Mouse (Mus musculus): ENCODE results near the gene Adamts13. TPM values are rescaled to one million over a fixed set of nuclear protein-coding genes. Genes with fewer than 3 reads are reported as not detected.

Adamts13 gene
- polyA plus RNA-seq, 1 experiment from 2014 or later = not detected

DNA sequence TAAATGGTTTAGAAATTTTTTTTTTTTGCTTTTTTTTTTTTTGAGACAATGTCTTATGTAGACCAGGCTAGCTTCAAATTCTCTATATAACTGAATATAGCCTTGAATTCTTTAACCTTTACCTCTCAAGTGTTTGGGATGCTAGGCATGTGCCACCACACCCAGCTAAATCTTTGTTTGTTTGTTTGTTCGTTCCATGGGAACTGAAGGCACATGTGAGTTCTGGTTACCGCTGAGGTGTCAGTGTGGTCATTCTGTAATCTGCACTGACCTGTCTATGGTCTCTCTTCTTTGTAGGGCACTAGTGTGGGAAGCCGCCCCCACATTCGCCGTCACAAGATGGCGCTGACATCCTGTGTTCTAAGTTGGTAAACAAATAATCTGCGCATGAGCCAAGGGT, 24.8 kb downstream of the Adamts13 start:
- no peak for ATAC-seq
- H3K9ac ChIP-seq (ENCODE audit: low read depth, low read length) = no peak overlapping the region
- H3K36me3 ChIP-seq (ENCODE audit: control insufficient read depth, insufficient read depth, low read length) = no peaks in the 10 kb centered on the region
- H3K4me3 ChIP-seq (ENCODE audit: low read length) = no peak overlapping the region
- H3K9me3 ChIP-seq (ENCODE audit: control insufficient read depth, low read length) = no peaks in the 10 kb centered on the region
- no peaks in the 10 kb centered on the region for H3K4me1 ChIP-seq (ENCODE audit: control insufficient read depth, insufficient read depth, low read depth, low read length)
- H3K27ac ChIP-seq (ENCODE audit: low read depth, low read length) = no peak overlapping the region
- no peaks in the 10 kb centered on the region for H3K27me3 ChIP-seq (replicated peaks; ENCODE audit: control insufficient read depth, insufficient read depth, low read length)
- 97% methylated on average over 6 of the region's 7 CpGs for WGBS
- no peak overlapping the region for H3K4me2 ChIP-seq (ENCODE audit: low read length)

- Histone ChIP-seq H3K27ac (ENCODE audit: low read depth, low read length) (no peak overlapping the region), H3K4me2 (ENCODE audit: low read length) (no peak overlapping the region), H3K4me3 (ENCODE audit: low read length) (no peak overlapping the region), H3K27me3 (replicated peaks; ENCODE audit: control insufficient read depth, insufficient read depth, low read length) (no peaks in the 10 kb centered on the region), H3K36me3 (ENCODE audit: control insufficient read depth, insufficient read depth, low read length) (no peaks in the 10 kb centered on the region), H3K9me3 (ENCODE audit: control insufficient read depth, low read length) (no peaks in the 10 kb centered on the region), H3K9ac (ENCODE audit: low read depth, low read length) (no peak overlapping the region), H3K4me1 (ENCODE audit: control insufficient read depth, insufficient read depth, low read depth, low read length) (peaks cover 16% of the 10 kb centered on the region)
- no peak for ATAC-seq
- 63% methylated on average over 4 of the region's 4 CpGs for WGBS
Measured at GRCm38 (mm10) chr2:27006255-27006654, 33.0 kb downstream of the Adamts13 start.

- no peaks in the 10 kb centered on the region for H3K36me3 ChIP-seq (ENCODE audit: control insufficient read depth, insufficient read depth, low read length)
- no peak overlapping the region for H3K27ac ChIP-seq (ENCODE audit: low read depth, low read length)
- no peaks in the 10 kb centered on the region for H3K9me3 ChIP-seq (ENCODE audit: control insufficient read depth, low read length)
- H3K9ac ChIP-seq (ENCODE audit: low read depth, low read length) = no peak overlapping the region
- 76% methylated on average over 7 of the region's 7 CpGs for WGBS
- no peak for ATAC-seq
- no peak overlapping the region for H3K4me3 ChIP-seq (ENCODE audit: low read length)
- no peak overlapping the region for H3K4me2 ChIP-seq (ENCODE audit: low read length)
- no peaks in the 10 kb centered on the region for H3K27me3 ChIP-seq (replicated peaks; ENCODE audit: control insufficient read depth, insufficient read depth, low read length)
- peaks cover 23% of the 10 kb centered on the region for H3K4me1 ChIP-seq (ENCODE audit: control insufficient read depth, insufficient read depth, low read depth, low read length)
Measured at GRCm38 (mm10) chr2:27007701-27008100, 34.5 kb downstream of the Adamts13 start.

GRCm38 (mm10) chr2:27009714-27010244, 36.6 kb downstream of the Adamts13 start, which contains the start of gene Cacfd1:
Gene Cacfd1 (plus strand): TSS chr2:27009926.
- peaks cover 23% of the 10 kb centered on the region for H3K4me1 ChIP-seq (ENCODE audit: control insufficient read depth, insufficient read depth, low read depth, low read length)
- peak within 1 kb of the TSS; percentile 95 for H3K4me2 ChIP-seq (ENCODE audit: low read length)
- peak; percentile 97 for ATAC-seq
- H3K9ac ChIP-seq (ENCODE audit: low read depth, low read length) = peak within 1 kb of the TSS; percentile 91
- WGBS = under 1% methylated on average over 37 of the region's 43 CpGs
- peaks cover 11% of the 10 kb centered on the region for H3K36me3 ChIP-seq (ENCODE audit: control insufficient read depth, insufficient read depth, low read length)
- peak within 1 kb of the TSS; percentile 88 for H3K27ac ChIP-seq (ENCODE audit: low read depth, low read length)
- no peaks in the 10 kb centered on the region for H3K27me3 ChIP-seq (replicated peaks; ENCODE audit: control insufficient read depth, insufficient read depth, low read length)
- H3K9me3 ChIP-seq (ENCODE audit: control insufficient read depth, low read length) = no peaks in the 10 kb centered on the region
- peak within 1 kb of the TSS; percentile 76 for H3K4me3 ChIP-seq (ENCODE audit: low read length)

- H3K4me3 ChIP-seq (ENCODE audit: low read length) = no peak overlapping the region
- no peaks in the 10 kb centered on the region for H3K9me3 ChIP-seq (ENCODE audit: control insufficient read depth, low read length)
- no peak overlapping the region for H3K4me2 ChIP-seq (ENCODE audit: low read length)
- no peaks in the 10 kb centered on the region for H3K27me3 ChIP-seq (replicated peaks; ENCODE audit: control insufficient read depth, insufficient read depth, low read length)
- peaks cover 43% of the 10 kb centered on the region for H3K36me3 ChIP-seq (ENCODE audit: control insufficient read depth, insufficient read depth, low read length)
- no peak overlapping the region for H3K9ac ChIP-seq (ENCODE audit: low read depth, low read length)
- 54% methylated on average over 5 of the region's 5 CpGs for WGBS
- no peak overlapping the region for H3K27ac ChIP-seq (ENCODE audit: low read depth, low read length)
- ATAC-seq = peak; percentile 37; the same call in 1 of the 2 replicates
- no peaks in the 10 kb centered on the region for H3K4me1 ChIP-seq (ENCODE audit: control insufficient read depth, insufficient read depth, low read depth, low read length)
Measured at GRCm38 (mm10) chr2:27017802-27018201, 44.6 kb downstream of the Adamts13 start.

DNA sequence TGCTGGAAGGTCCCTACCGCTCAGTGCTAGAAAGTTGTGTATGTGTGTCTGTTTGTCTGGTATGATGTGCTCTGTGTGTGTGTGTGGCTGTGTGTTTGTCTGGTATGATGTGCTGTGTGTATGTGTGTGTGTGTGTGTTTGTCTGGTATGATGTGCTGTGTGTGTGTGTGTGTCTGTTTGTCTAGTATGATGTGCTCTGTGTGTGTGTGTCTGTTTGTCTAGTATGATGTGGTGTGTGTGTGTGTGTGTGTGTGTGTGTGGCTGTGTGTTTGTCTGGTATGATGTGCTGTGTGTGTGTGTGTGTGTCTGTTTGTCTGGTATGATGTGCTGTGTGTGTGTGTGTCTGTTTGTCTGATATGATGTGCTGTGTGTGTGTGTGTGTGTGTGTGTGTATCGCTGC, 46.3 kb downstream of the Adamts13 start:
- ATAC-seq = no peak
- no peak overlapping the region for H3K9ac ChIP-seq (ENCODE audit: low read depth, low read length)
- no peak overlapping the region for H3K27ac ChIP-seq (ENCODE audit: low read depth, low read length)
- H3K4me2 ChIP-seq (ENCODE audit: low read length) = no peak overlapping the region
- H3K36me3 ChIP-seq (ENCODE audit: control insufficient read depth, insufficient read depth, low read length) = peaks cover 34% of the 10 kb centered on the region
- no peaks in the 10 kb centered on the region for H3K9me3 ChIP-seq (ENCODE audit: control insufficient read depth, low read length)
- H3K27me3 ChIP-seq (replicated peaks; ENCODE audit: control insufficient read depth, insufficient read depth, low read length) = no peaks in the 10 kb centered on the region
- H3K4me3 ChIP-seq (ENCODE audit: low read length) = no peak overlapping the region
- WGBS = 97% methylated on average over 2 of the region's 2 CpGs
- H3K4me1 ChIP-seq (ENCODE audit: control insufficient read depth, insufficient read depth, low read depth, low read length) = no peaks in the 10 kb centered on the region

GRCm38 (mm10) chr2:27021103-27021502, 47.9 kb downstream of the Adamts13 start:
- Histone ChIP-seq H3K4me3 (ENCODE audit: low read length) (no peak overlapping the region), H3K9me3 (ENCODE audit: control insufficient read depth, low read length) (no peaks in the 10 kb centered on the region), H3K4me1 (ENCODE audit: control insufficient read depth, insufficient read depth, low read depth, low read length) (no peaks in the 10 kb centered on the region), H3K9ac (ENCODE audit: low read depth, low read length) (no peak overlapping the region), H3K27ac (ENCODE audit: low read depth, low read length) (0 out of 2 replicates have a peak overlapping the region, but pooled peaks have one; percentile 23), H3K36me3 (ENCODE audit: control insufficient read depth, insufficient read depth, low read length) (peaks cover 19% of the 10 kb centered on the region), H3K27me3 (replicated peaks; ENCODE audit: control insufficient read depth, insufficient read depth, low read length) (no peaks in the 10 kb centered on the region), H3K4me2 (ENCODE audit: low read length) (no peak overlapping the region)
- 79% methylated on average over 1 of the region's 1 CpGs for WGBS
- ATAC-seq = no peak

- Histone ChIP-seq H3K4me2 (ENCODE audit: low read length) (no peak overlapping the region), H3K9me3 (ENCODE audit: control insufficient read depth, low read length) (no peaks in the 10 kb centered on the region), H3K36me3 (ENCODE audit: control insufficient read depth, insufficient read depth, low read length) (peaks cover 15% of the 10 kb centered on the region), H3K4me3 (ENCODE audit: low read length) (no peak overlapping the region), H3K9ac (ENCODE audit: low read depth, low read length) (peak overlapping the region; percentile 30; the same call in 1 of the 2 replicates), H3K27me3 (replicated peaks; ENCODE audit: control insufficient read depth, insufficient read depth, low read length) (no peaks in the 10 kb centered on the region), H3K27ac (ENCODE audit: low read depth, low read length) (no peak overlapping the region), H3K4me1 (ENCODE audit: control insufficient read depth, insufficient read depth, low read depth, low read length) (peaks cover 7% of the 10 kb centered on the region; the same call in 1 of the 2 replicates)
- 75% methylated on average over 6 of the region's 6 CpGs for WGBS
- ATAC-seq = no peak
Measured at GRCm38 (mm10) chr2:27022612-27023011, 49.4 kb downstream of the Adamts13 start.

GRCm38 (mm10) chr2:27024136-27024535, 50.9 kb downstream of the Adamts13 start:
- Histone ChIP-seq H3K4me3 (ENCODE audit: low read length) (no peak overlapping the region), H3K27me3 (replicated peaks; ENCODE audit: control insufficient read depth, insufficient read depth, low read length) (no peaks in the 10 kb centered on the region), H3K27ac (ENCODE audit: low read depth, low read length) (no peak overlapping the region), H3K4me2 (ENCODE audit: low read length) (no peak overlapping the region), H3K36me3 (ENCODE audit: control insufficient read depth, insufficient read depth, low read length) (peaks cover 5% of the 10 kb centered on the region; the same call in 1 of the 2 replicates), H3K9ac (ENCODE audit: low read depth, low read length) (no peak overlapping the region; the same call in 1 of the 2 replicates), H3K9me3 (ENCODE audit: control insufficient read depth, low read length) (no peaks in the 10 kb centered on the region), H3K4me1 (ENCODE audit: control insufficient read depth, insufficient read depth, low read depth, low read length) (peaks cover 11% of the 10 kb centered on the region)
- 82% methylated on average over 14 of the region's 14 CpGs for WGBS
- no peak for ATAC-seq
